8 mouse cellular contexts compared by ENCODE assay signal in the genomic region with DNA sequence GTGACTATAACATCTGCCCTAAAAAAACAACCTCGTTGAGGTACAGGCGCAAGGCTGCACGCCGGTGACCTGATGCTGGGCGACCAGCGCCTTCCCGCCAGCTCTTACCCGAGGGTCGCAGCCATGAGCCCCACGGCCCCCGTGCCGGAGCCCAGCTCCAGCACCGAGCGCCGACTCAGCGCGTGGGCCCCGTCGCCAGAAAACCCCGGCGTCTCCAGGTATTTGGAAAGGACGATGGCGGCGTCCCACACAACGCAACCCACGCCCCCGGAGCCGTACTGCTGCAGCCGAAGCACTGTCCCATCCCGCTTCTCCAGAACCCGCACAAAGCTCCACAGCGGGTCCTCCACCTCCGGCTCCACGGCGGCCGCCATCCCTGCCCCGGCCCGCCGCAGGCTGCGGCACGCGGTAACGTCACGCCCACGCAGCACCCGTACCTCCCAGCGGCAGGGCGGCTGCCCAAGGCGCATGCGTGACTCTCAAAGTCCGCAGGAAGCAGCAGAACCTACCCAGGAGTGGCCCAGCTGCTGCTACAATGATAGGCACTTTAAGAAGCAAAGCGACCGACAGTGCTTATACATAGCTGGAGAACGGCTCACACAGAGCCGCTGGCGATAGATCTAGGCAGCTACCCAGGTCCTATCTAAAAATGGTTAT. TPM values are rescaled to one million over a fixed set of nuclear protein-coding genes. Genes with fewer than 3 reads are reported as not detected.
DNase-seq lines count a peak whose midpoint lies in the region; ATAC-seq lines count a peak whose summit lies in the region.

Vcpkmt (minus strand) TSS at position 416 of the 657 bp plus-strand sequence.

- peaks cover 53% of the 10 kb centered on the region for H3K36me3 ChIP-seq in heart, embryonic 13.5 days
- H3K36me3 ChIP-seq in liver, embryonic 12.5 days, result peaks cover 47% of the 10 kb centered on the region
- peaks cover 27% of the 10 kb centered on the region for H3K36me3 ChIP-seq in stomach, embryonic 15.5 days

- no peaks in the 10 kb centered on the region for H3K27me3 ChIP-seq in heart, embryonic 13.5 days (replicated peaks)
- no peaks in the 10 kb centered on the region for H3K27me3 ChIP-seq in liver, embryonic 12.5 days (replicated peaks)
- no peaks in the 10 kb centered on the region for H3K27me3 ChIP-seq in stomach, embryonic 15.5 days (replicated peaks)

- peak; percentile 96 for DNase-seq in CD4-positive helper T cell, adult 2 months (ENCODE audit: low read depth, low spot score)
- DNase-seq in brain, embryonic 18.5 days (ENCODE audit: low read depth, low spot score), result peak; percentile 71
- peak; percentile 94 for DNase-seq in kidney, postnatal 10 days
- DNase-seq in natural killer cell, adult 2 months (ENCODE audit: low spot score in 2 of 2), result peak; percentile 83 to 88

- whole genome bisulfite sequencing in heart, embryonic 13.5 days, result under 1% methylated on average over 56 of the region's 56 CpGs
- under 1% methylated on average over 56 of the region's 56 CpGs for WGBS in liver, embryonic 12.5 days (ENCODE audit: insufficient replicate concordance)
- under 1% methylated on average over 56 of the region's 56 CpGs for WGBS in stomach, embryonic 15.5 days

- peak within 1 kb of the TSS; percentile 74 for H3K27ac ChIP-seq in heart, embryonic 13.5 days (replicated peaks)
- peak within 1 kb of the TSS; percentile 85 for H3K27ac ChIP-seq in liver, embryonic 12.5 days
- peak within 1 kb of the TSS; percentile 72 for H3K27ac ChIP-seq in stomach, embryonic 15.5 days

- H3K4me3 ChIP-seq in heart, embryonic 13.5 days, result peak within 1 kb of the TSS; percentile 78
- peak within 1 kb of the TSS; percentile 83 for H3K4me3 ChIP-seq in liver, embryonic 12.5 days
- peak within 1 kb of the TSS; percentile 84 for H3K4me3 ChIP-seq in stomach, embryonic 15.5 days (replicated peaks)

- ATAC-seq in erythroid progenitor cell, adult 5-6 weeks (replicated peaks; ENCODE audit: low FRiP score, poor library complexity, severe bottlenecking), result peak; percentile 99
- peak; percentile 91 for ATAC-seq in heart, embryonic 13.5 days (ENCODE audit: extremely low read depth, insufficient number of reproducible peaks, low FRiP score, low TSS enrichment)
- ATAC-seq in liver, embryonic 12.5 days, result peak; percentile 98
- peak; percentile 97 for ATAC-seq in stomach, embryonic 15.5 days (ENCODE audit: insufficient read depth, low FRiP score, low read depth)

- H3K4me2 ChIP-seq in heart, embryonic 13.5 days, result peak within 1 kb of the TSS; percentile 77
- H3K4me2 ChIP-seq in liver, embryonic 12.5 days, result peak within 1 kb of the TSS; percentile 89
- H3K4me2 ChIP-seq in stomach, embryonic 15.5 days, result peak within 1 kb of the TSS; percentile 75

- no peaks in the 10 kb centered on the region for H3K9me3 ChIP-seq in heart, embryonic 13.5 days
- no peaks in the 10 kb centered on the region for H3K9me3 ChIP-seq in liver, embryonic 12.5 days (replicated peaks)
- no peaks in the 10 kb centered on the region for H3K9me3 ChIP-seq in stomach, embryonic 15.5 days

- peak within 1 kb of the TSS; percentile 91 for H3K9ac ChIP-seq in heart, embryonic 13.5 days
- peak within 1 kb of the TSS; percentile 91 for H3K9ac ChIP-seq in liver, embryonic 12.5 days
- peak within 1 kb of the TSS; percentile 87 for H3K9ac ChIP-seq in stomach, embryonic 15.5 days

- peaks cover 31% of the 10 kb centered on the region for H3K4me1 ChIP-seq in heart, embryonic 13.5 days
- peaks cover 38% of the 10 kb centered on the region for H3K4me1 ChIP-seq in liver, embryonic 12.5 days
- H3K4me1 ChIP-seq in stomach, embryonic 15.5 days, result no peaks in the 10 kb centered on the region

RNA-seq across cellular contexts. Expression of gene Vcpkmt, which starts in this region (rescaled TPM):
- total RNA-seq in erythroid progenitor cell, adult 5-6 weeks (2015; ENCODE audit: low replicate concordance), result 3.8 and 5.0 TPM in 2 replicates
- 1.7 TPM in 1 of 2 replicates, not detected in the other for total RNA-seq in erythroid progenitor cell, adult 5-6 weeks (2017; ENCODE audit: low replicate concordance)
- 16.3 and 19.6 TPM in 2 replicates for polyA plus RNA-seq in heart, embryonic 13.5 days (2015; fragmentation: Nextera tagmentation; extraction: Ambion mirVana)
- 20.3 and 21.2 TPM in 2 replicates for polyA plus RNA-seq in liver, embryonic 12.5 days (2016; fragmentation: Nextera tagmentation; extraction: Ambion mirVana)
- 27.5 and 29.7 TPM in 2 replicates for polyA plus RNA-seq in stomach, embryonic 15.5 days (2015; fragmentation: Nextera tagmentation; extraction: Ambion mirVana)

Comparison
In these comparisons a context has a peak if more than half of its experiments do, and no peak if none do; other contexts are left out.
1. Peak in every context shown above with its lines: DNase-seq, ATAC-seq, H3K4me3 ChIP-seq and H3K27ac ChIP-seq.